Mouse (Mus musculus): Measurements from ENCODE around the gene Oxsr1.
"Not testable (repeated sequence)": the region's sequence is repeated elsewhere in the genome, so short reads cannot be mapped to it uniquely, and the experiment has no call there.

The Oxsr1 gene

GRCm38 (mm10) chr9:119322289-119323259 lies at the start of gene Oxsr1:
Gene Oxsr1, minus strand, starts transcription at chr9:119322427.
- peak; percentile 100 for DNase-seq (ENCODE audit: low spot score in 2 of 2)

- no peak for DNase-seq (ENCODE audit: low spot score in 2 of 2)
Observed at GRCm38 (mm10) chr9:119371251-119371650, 49.0 kb upstream of the Oxsr1 start.

- not testable (repeated sequence) for DNase-seq (ENCODE audit: low spot score in 2 of 2)
Observed at GRCm38 (mm10) chr9:119370770-119371169, 48.5 kb upstream of the Oxsr1 start.

GRCm38 (mm10) chr9:119368367-119368766 lies 46.1 kb upstream of the Oxsr1 start:
- DNase-seq (ENCODE audit: low spot score in 2 of 2), result no peak

GRCm38 (mm10) chr9:119365284-119365683 lies 43.1 kb upstream of the Oxsr1 start, which contains the start of gene Slc22a14:
Gene Slc22a14, minus strand, starts transcription at chr9:119365553.
- no peak for DNase-seq (ENCODE audit: low spot score in 2 of 2)

GRCm38 (mm10) chr9:119363229-119363628 lies 41.0 kb upstream of the Oxsr1 start:
- DNase-seq (ENCODE audit: low spot score in 2 of 2), result no peak

GRCm38 (mm10) chr9:119361416-119361815 lies 39.2 kb upstream of the Oxsr1 start:
- DNase-seq (ENCODE audit: low spot score in 2 of 2), result no peak

GRCm38 (mm10) chr9:119358058-119358429 lies 35.8 kb upstream of the Oxsr1 start:
- no peak for DNase-seq (ENCODE audit: low spot score in 2 of 2)

GRCm38 (mm10) chr9:119357331-119358057 lies 35.3 kb upstream of the Oxsr1 start, which contains the start of gene Xylb:
Gene Xylb, plus strand, starts transcription at chr9:119357381.
- DNase-seq (ENCODE audit: low spot score in 2 of 2), result peak; percentile 86 to 93

GRCm38 (mm10) chr9:119355943-119356342 lies 33.7 kb upstream of the Oxsr1 start:
- DNase-seq (ENCODE audit: low spot score in 2 of 2), result no peak

GRCm38 (mm10) chr9:119353926-119354325 lies 31.7 kb upstream of the Oxsr1 start:
- DNase-seq (ENCODE audit: low spot score in 2 of 2), result no peak

- peak; percentile 52 to 76 for DNase-seq (ENCODE audit: low spot score in 2 of 2)
Observed at GRCm38 (mm10) chr9:119352060-119352459, 29.8 kb upstream of the Oxsr1 start.

- no peak for DNase-seq (ENCODE audit: low spot score in 2 of 2)
Observed at GRCm38 (mm10) chr9:119350947-119351705, 28.9 kb upstream of the Oxsr1 start.

GRCm38 (mm10) chr9:119350531-119350930 lies 28.3 kb upstream of the Oxsr1 start:
- DNase-seq (ENCODE audit: low spot score in 2 of 2), result no peak

GRCm38 (mm10) chr9:119346376-119346775 lies 24.1 kb upstream of the Oxsr1 start:
- no peak for DNase-seq (ENCODE audit: low spot score in 2 of 2)

- no peak for DNase-seq (ENCODE audit: low spot score in 2 of 2)
Observed at GRCm38 (mm10) chr9:119342728-119343127, 20.5 kb upstream of the Oxsr1 start.

GRCm38 (mm10) chr9:119340909-119341816 lies 18.9 kb upstream of the Oxsr1 start, which contains the start of gene Myd88:
Gene Myd88, minus strand, starts transcription at chr9:119341411.
- DNase-seq (ENCODE audit: low spot score in 2 of 2), result peak; percentile 94 to 98

- DNase-seq (ENCODE audit: low spot score in 2 of 2), result no peak
Observed at GRCm38 (mm10) chr9:119340212-119340580, 18.0 kb upstream of the Oxsr1 start.

- DNase-seq (ENCODE audit: low spot score in 2 of 2), result peak; percentile 73 to 78
Observed at GRCm38 (mm10) chr9:119339558-119340211, 17.5 kb upstream of the Oxsr1 start, which contains the start of gene Acaa1a. Gene Acaa1a, plus strand, starts transcription at chr9:119339676.

- DNase-seq (ENCODE audit: low spot score in 2 of 2), result no peak
Observed at GRCm38 (mm10) chr9:119339106-119339505, 16.9 kb upstream of the Oxsr1 start.

Data from urinary bladder, postnatal 36 days (tissue).